ENCODE assay signal across 8 mouse cellular contexts in genomic region chr12:111678997-111679396, GRCm38 (mm10). TPM values are rescaled to one million over a fixed set of nuclear protein-coding genes. Genes with fewer than 3 reads are reported as not detected.
A peak's percentile ranks its signal among the peaks of the same experiment; 100 is the strongest.
DNase-seq lines count a peak whose midpoint lies in the region; ATAC-seq and TF ChIP-seq lines count a peak whose summit lies in the region.

No protein-coding gene starts in this region.

- no peak for TF ChIP-seq CTCF in CH12.LX (conservative IDR thresholded peaks at IDR 0.05 in 1 of 2, IDR thresholded peaks at IDR 0.05 in 1 of 2; ENCODE audit: low read depth in 2 of 2, low read length in 2 of 2)

- no peak for TF ChIP-seq RAD21 in CH12.LX (IDR thresholded peaks at IDR 0.05; ENCODE audit: low read depth, low read length)

- H3K36me3 ChIP-seq in CH12.LX (replicated peaks in 1 of 2; ENCODE audit: control insufficient read depth in 1 of 2, insufficient read depth in 1 of 2, low read length in 1 of 2): peaks cover 37 to 52% of the 10 kb centered on the region in 2 experiments
- H3K36me3 ChIP-seq in forebrain, embryonic 15.5 days: no peaks in the 10 kb centered on the region
- peaks cover 8% of the 10 kb centered on the region; the same call in 1 of the 2 replicates for H3K36me3 ChIP-seq in macrophage (ENCODE audit: inconsistent target)

- peak overlapping the region; percentile 44 for H3K9ac ChIP-seq in CH12.LX (ENCODE audit: insufficient read depth, low read depth)
- H3K9ac ChIP-seq in forebrain, embryonic 15.5 days (replicated peaks): peak overlapping the region; percentile 82; the same call in 1 of the 2 replicates

- 59% methylated on average over 7 of the region's 7 CpGs for WGBS in forebrain, embryonic 15.5 days
- 63% methylated on average over 7 of the region's 7 CpGs for WGBS in macrophage (ENCODE audit: missing documents)

- H3K79me2 ChIP-seq in CH12.LX (replicated peaks; ENCODE audit: control insufficient read depth, extremely low read depth, insufficient read depth, poor library complexity, severe bottlenecking) (peaks cover 21% of the 10 kb centered on the region), macrophage (ENCODE audit: inconsistent target) (peaks cover 17% of the 10 kb centered on the region)

- peak overlapping the region; percentile 87 to 100 (median 97) for H3K4me3 ChIP-seq in CH12.LX (replicated peaks in 1 of 3; ENCODE audit: low read depth in 2 of 3, low read length in 2 of 3, poor library complexity in 1 of 3)
- peak overlapping the region; percentile 96 for H3K4me3 ChIP-seq in forebrain, embryonic 15.5 days
- H3K4me3 ChIP-seq in macrophage (ENCODE audit: inconsistent target): peak overlapping the region; percentile 75

- DNase-seq in embryo, embryonic 10 days (ENCODE audit: low spot score): peak; percentile 3
- DNase-seq in embryo, embryonic 9.5 days (ENCODE audit: extremely low spot score): no peak
- DNase-seq in CH12.LX (ENCODE audit: extremely low read depth): no peak
- no peak for DNase-seq in adrenal gland, adult 2 months
- DNase-seq in T-cell, adult 2 months (ENCODE audit: low spot score): no peak
- DNase-seq in gastrocnemius, postnatal 4 days (ENCODE audit: low spot score in 2 of 2): no peak

- no peak for TF ChIP-seq EP300 in CH12.LX (IDR thresholded peaks at IDR 0.05; ENCODE audit: low read length)

- dilution Hi-C loops in CH12.LX (cut with MboI; ENCODE audit: extremely low pct_ligation_motif_present, extremely low pct_unique_long_range_greater_than_20kb, low sequenced_read_pairs): no loop called here

- H3K4me2 ChIP-seq in CH12.LX (ENCODE audit: insufficient read depth, low read depth, poor library complexity, severe bottlenecking): peak overlapping the region; percentile 65
- peak overlapping the region; percentile 97 for H3K4me2 ChIP-seq in forebrain, embryonic 15.5 days (replicated peaks)

- no peak for ATAC-seq in forebrain, embryonic 15.5 days (replicated peaks)

- no peak for TF ChIP-seq POLR2A in CH12.LX (IDR thresholded peaks at IDR 0.05; ENCODE audit: low read depth, low read length)

- no peaks in the 10 kb centered on the region for H3K9me3 ChIP-seq in CH12.LX (replicated peaks; ENCODE audit: low read length)
- H3K9me3 ChIP-seq in forebrain, embryonic 15.5 days: no peaks in the 10 kb centered on the region

- no peak overlapping the region; the same call in 1 of the 2 replicates for H3K27ac ChIP-seq in CH12.LX (ENCODE audit: insufficient read depth, low read depth)
- no peak overlapping the region for H3K27ac ChIP-seq in forebrain, embryonic 15.5 days (replicated peaks)
- no peak overlapping the region for H3K27ac ChIP-seq in macrophage

- in situ Hi-C loops in CH12.LX (cut with MboI; ENCODE audit: low pct_ligation_motif_present, low pct_unique_long_range_greater_than_20kb, low sequenced_read_pairs): loop anchor here (5.0 kb wide), 1 partner anchor 33 kb away; the partner anchor contains the start of genes Apopt1 and Bag5

- H3K4me1 ChIP-seq in CH12.LX (ENCODE audit: control insufficient read depth in 1 of 2, insufficient read depth in 2 of 2): peaks cover 23 to 66% of the 10 kb centered on the region in 2 experiments
- peaks cover 23% of the 10 kb centered on the region for H3K4me1 ChIP-seq in forebrain, embryonic 15.5 days

- no peaks in the 10 kb centered on the region for H3K27me3 ChIP-seq in CH12.LX (replicated peaks)
- no peaks in the 10 kb centered on the region for H3K27me3 ChIP-seq in forebrain, embryonic 15.5 days

TF ChIP-seq in CH12.LX, 34 proteins besides CTCF, POLR2A, EP300 and RAD21:
- TF ChIP-seq MXI1 (IDR thresholded peaks at IDR 0.05; ENCODE audit: low read depth, low read length) (0 out of 2 replicates have a peak, but pooled peaks have one; percentile 54), MEF2A (IDR thresholded peaks at IDR 0.05; ENCODE audit: borderline replicate concordance, low read depth, low read length) (no peak), SIN3A (IDR thresholded peaks at IDR 0.05; ENCODE audit: low read length) (peak; percentile 80)

RNA-seq across cellular contexts. Expression of gene Trmt61a, which starts 1.1 kb away (rescaled TPM):
- total RNA-seq in CH12.LX (2012; rRNA removed): 37.4 and 55.0 TPM in 2 replicates
- total RNA-seq in CH12.LX (2014; rRNA removed): 21.8 and 23.3 TPM in 2 replicates
- polyA plus RNA-seq in CH12.LX (2012; ENCODE audit: insufficient read length, low read depth): 34.1 and 35.5 TPM in 2 replicates
- polyA plus RNA-seq in forebrain, embryonic 15.5 days (2015; fragmentation: Nextera tagmentation; extraction: Ambion mirVana): 10.6 and 12.0 TPM in 2 replicates
- 10 to 100 TPM in 4 of 26 experiments, 1 to 10 TPM in 22; 1.3 to 13.3 (median 5.5) TPM for total RNA-seq in macrophage (2018; cell fraction: chromatin; rRNA removed)
- total RNA-seq in macrophage (2018; cell fraction: cytosol; rRNA removed): 1 to 10 TPM; 2.4 to 8.1 (median 4.7) TPM
- 10 to 100 TPM in 3 of 26 experiments, 1 to 10 TPM in 23; 1.4 to 22.2 (median 4.6) TPM for total RNA-seq in macrophage (2018; cell fraction: nucleus; rRNA removed)
- polyA plus RNA-seq in macrophage (2018): 3.4 to 25.1 TPM (median 4.4 TPM) in 3 replicates
- 10 to 100 TPM; 13.7 to 15.8 TPM for total RNA-seq in adrenal gland, adult 2 months (2021)
- polyA plus RNA-seq in adrenal gland, adult 2 months (2012; rRNA removed): 74.9 and 79.6 TPM in 2 replicates
- total RNA-seq in gastrocnemius, postnatal 4 days (2021): 1 to 10 TPM; 7.3 to 7.9 TPM

RNA-seq across cellular contexts. Expression of gene Ckb, which starts 6.9 kb away (rescaled TPM):
- total RNA-seq in CH12.LX (2012; rRNA removed) (3.2 and 3.7 TPM in 2 replicates), CH12.LX (2014; rRNA removed) (not detected in 2 replicates)
- polyA plus RNA-seq in CH12.LX (2012; ENCODE audit: insufficient read length, low read depth) (0.27 and 0.54 TPM in 2 replicates), macrophage (2018) (135 to 330 TPM (median 190 TPM) in 3 replicates)
- 1,536 and 1,584 TPM in 2 replicates for polyA plus RNA-seq in forebrain, embryonic 15.5 days (2015; fragmentation: Nextera tagmentation; extraction: Ambion mirVana)
- total RNA-seq in macrophage (2018; cell fraction: chromatin; rRNA removed): 100 to 1,000 TPM in 5 of 26 experiments, 10 to 100 TPM in 18, 1 to 10 TPM in 3; 3.7 to 154 (median 33.6) TPM
- total RNA-seq in macrophage (2018; cell fraction: cytosol; rRNA removed): 100 to 1,000 TPM; 119 to 258 (median 181) TPM
- total RNA-seq in macrophage (2018; cell fraction: nucleus; rRNA removed): 100 to 1,000 TPM in 7 of 26 experiments, 10 to 100 TPM in 19; 17.8 to 207 (median 69.1) TPM
- 10 to 100 TPM; 30.9 to 96.5 TPM for total RNA-seq in adrenal gland, adult 2 months (2021)
- 192 and 265 TPM in 2 replicates for polyA plus RNA-seq in adrenal gland, adult 2 months (2012; rRNA removed)
- total RNA-seq in gastrocnemius, postnatal 4 days (2021): 10 to 100 TPM; 48.6 to 61.8 TPM

RNA-seq across cellular contexts. Expression of gene Bag5, which starts 34.1 kb away (rescaled TPM):
- total RNA-seq in CH12.LX (2012; rRNA removed) (24.1 and 26.9 TPM in 2 replicates), CH12.LX (2014; rRNA removed) (25.6 and 27.9 TPM in 2 replicates)
- polyA plus RNA-seq in CH12.LX (2012; ENCODE audit: insufficient read length, low read depth) (27.9 and 29.2 TPM in 2 replicates), macrophage (2018) (17.0 to 24.0 TPM (median 23.4 TPM) in 3 replicates)
- polyA plus RNA-seq in forebrain, embryonic 15.5 days (2015; fragmentation: Nextera tagmentation; extraction: Ambion mirVana): 65.1 and 69.1 TPM in 2 replicates
- total RNA-seq in macrophage (2018; cell fraction: chromatin; rRNA removed): 10 to 100 TPM in 5 of 26 experiments, 1 to 10 TPM in 21; 1.9 to 11.0 (median 6.1) TPM
- total RNA-seq in macrophage (2018; cell fraction: cytosol; rRNA removed): 10 to 100 TPM; 10.4 to 21.8 (median 16.3) TPM
- total RNA-seq in macrophage (2018; cell fraction: nucleus; rRNA removed): 10 to 100 TPM in 16 of 26 experiments, 1 to 10 TPM in 10; 6.3 to 21.7 (median 11.4) TPM
- total RNA-seq in adrenal gland, adult 2 months (2021): 10 to 100 TPM; 32.5 to 37.7 TPM
- polyA plus RNA-seq in adrenal gland, adult 2 months (2012; rRNA removed): 8.0 and 12.0 TPM in 2 replicates
- total RNA-seq in gastrocnemius, postnatal 4 days (2021): 10 to 100 TPM; 27.5 to 32.1 TPM

RNA-seq across cellular contexts. Expression of gene Apopt1, which starts 34.1 kb away (rescaled TPM):
- 38.7 and 43.6 TPM in 2 replicates for total RNA-seq in CH12.LX (2012; rRNA removed)
- total RNA-seq in CH12.LX (2014; rRNA removed): 35.9 and 36.0 TPM in 2 replicates
- polyA plus RNA-seq in CH12.LX (2012; ENCODE audit: insufficient read length, low read depth): 49.1 and 49.9 TPM in 2 replicates
- polyA plus RNA-seq in forebrain, embryonic 15.5 days (2015; fragmentation: Nextera tagmentation; extraction: Ambion mirVana): 48.2 and 48.7 TPM in 2 replicates
- total RNA-seq in macrophage (2018; cell fraction: chromatin; rRNA removed): 10 to 100 TPM in 19 of 26 experiments, 1 to 10 TPM in 7; 5.3 to 34.1 (median 17.7) TPM
- total RNA-seq in macrophage (2018; cell fraction: cytosol; rRNA removed): 10 to 100 TPM; 20.9 to 34.0 (median 27.7) TPM
- total RNA-seq in macrophage (2018; cell fraction: nucleus; rRNA removed): 10 to 100 TPM in 14 of 26 experiments, 1 to 10 TPM in 12; 4.4 to 26.4 (median 12.6) TPM
- 25.8 to 45.9 TPM (median 27.0 TPM) in 3 replicates for polyA plus RNA-seq in macrophage (2018)
- total RNA-seq in adrenal gland, adult 2 months (2021): 10 to 100 TPM; 67.7 to 70.0 TPM
- 191 and 279 TPM in 2 replicates for polyA plus RNA-seq in adrenal gland, adult 2 months (2012; rRNA removed)
- total RNA-seq in gastrocnemius, postnatal 4 days (2021): 10 to 100 TPM; 36.1 to 40.1 TPM

Comparison
In these comparisons a context has a peak if more than half of its experiments do, and no peak if none do; other contexts are left out.
1. RNA of gene Ckb, which starts 6.9 kb away (polyA plus RNA-seq): 1,536 to 1,584 TPM in forebrain, embryonic 15.5 days, 192 to 265 TPM in adrenal gland, adult 2 months and 135 to 330 TPM in macrophage; 0.27 to 0.54 TPM in CH12.LX; every median in the first group is over 10 times any median in the second.
2. Peak in every context shown above with its lines, with median percentiles within 50 percentile points of each other: H3K4me3 ChIP-seq.